ENCODE assay signal across 8 mouse cellular contexts in genomic region chr2:15054945-15055637, GRCm38 (mm10). TPM values are rescaled to one million over a fixed set of nuclear protein-coding genes. Genes with fewer than 3 reads are reported as not detected.
DNase-seq lines count a peak whose midpoint lies in the region; ATAC-seq and TF ChIP-seq lines count a peak whose summit lies in the region.

Nsun6 (minus strand) TSS chr2:15055069.

- peak within 1 kb of the TSS; percentile 95 for H3K27ac ChIP-seq in embryonic facial prominence, embryonic 12.5 days
- H3K27ac ChIP-seq in limb, embryonic 11.5 days (replicated peaks; ENCODE audit: low read depth, low read length): peak within 1 kb of the TSS; percentile 91
- peak within 1 kb of the TSS; percentile 95 for H3K27ac ChIP-seq in midbrain, embryonic 13.5 days
- peak within 1 kb of the TSS; percentile 96 for H3K27ac ChIP-seq in small intestine, adult 2 months (ENCODE audit: insufficient read depth, low read depth, low read length)

- WGBS in embryonic facial prominence, embryonic 12.5 days: under 1% methylated on average over 75 of the region's 75 CpGs
- under 1% methylated on average over 74 of the region's 75 CpGs for WGBS in limb, embryonic 11.5 days
- WGBS in midbrain, embryonic 13.5 days: under 1% methylated on average over 74 of the region's 75 CpGs
- WGBS in small intestine, adult 2 months: under 1% methylated on average over 73 of the region's 75 CpGs

- no peak for TF ChIP-seq CTCF in small intestine, adult 2 months (IDR thresholded peaks at IDR 0.05; ENCODE audit: extremely low read depth, insufficient read length, insufficient replicate concordance, low read depth, low read length)

- no peaks in the 10 kb centered on the region for H3K27me3 ChIP-seq in embryonic facial prominence, embryonic 12.5 days
- H3K27me3 ChIP-seq in limb, embryonic 11.5 days (ENCODE audit: control insufficient read depth, insufficient read depth, low read length): no peaks in the 10 kb centered on the region
- no peaks in the 10 kb centered on the region for H3K27me3 ChIP-seq in midbrain, embryonic 13.5 days
- H3K27me3 ChIP-seq in small intestine, adult 2 months (ENCODE audit: control insufficient read depth, insufficient read depth, low read length): no peaks in the 10 kb centered on the region

- peaks cover 11% of the 10 kb centered on the region for H3K4me1 ChIP-seq in embryonic facial prominence, embryonic 12.5 days
- peaks cover 6% of the 10 kb centered on the region for H3K4me1 ChIP-seq in limb, embryonic 11.5 days (ENCODE audit: control insufficient read depth, insufficient read depth, low read length)
- H3K4me1 ChIP-seq in midbrain, embryonic 13.5 days (replicated peaks): peaks cover 38% of the 10 kb centered on the region
- H3K4me1 ChIP-seq in small intestine, adult 2 months (ENCODE audit: control insufficient read depth, insufficient read depth, insufficient read length, low read length): no peaks in the 10 kb centered on the region; the same call in 1 of the 2 replicates

- H3K9me3 ChIP-seq in embryonic facial prominence, embryonic 12.5 days: no peaks in the 10 kb centered on the region
- H3K9me3 ChIP-seq in limb, embryonic 11.5 days (ENCODE audit: control insufficient read depth, low read length): no peaks in the 10 kb centered on the region
- no peaks in the 10 kb centered on the region for H3K9me3 ChIP-seq in midbrain, embryonic 13.5 days

- H3K4me2 ChIP-seq in embryonic facial prominence, embryonic 12.5 days (replicated peaks): peak within 1 kb of the TSS; percentile 67
- peak within 1 kb of the TSS; percentile 66 for H3K4me2 ChIP-seq in limb, embryonic 11.5 days (ENCODE audit: low read depth, severe bottlenecking)
- peak within 1 kb of the TSS; percentile 77 for H3K4me2 ChIP-seq in midbrain, embryonic 13.5 days (replicated peaks)

- peak; percentile 90 for DNase-seq in 3T3-L1 (ENCODE audit: low read depth, low spot score)
- peak; percentile 98 for DNase-seq in adrenal gland, postnatal 36 days
- peak; percentile 97 to 98 for DNase-seq in heart, adult 18-20 months
- DNase-seq in kidney, adult 18-20 months: peak; percentile 97
- peak; percentile 98 for DNase-seq in limb, embryonic 11.5 days (ENCODE audit: low spot score)

- peak; percentile 100 for ATAC-seq in embryonic facial prominence, embryonic 12.5 days (ENCODE audit: insufficient number of reproducible peaks, insufficient read depth, low FRiP score, low TSS enrichment)
- peak; percentile 99 for ATAC-seq in limb, embryonic 11.5 days (ENCODE audit: insufficient number of reproducible peaks, low FRiP score, low TSS enrichment, low read depth)
- ATAC-seq in midbrain, embryonic 13.5 days: peak; percentile 100

- H3K36me3 ChIP-seq in embryonic facial prominence, embryonic 12.5 days: no peaks in the 10 kb centered on the region
- no peaks in the 10 kb centered on the region for H3K36me3 ChIP-seq in limb, embryonic 11.5 days (ENCODE audit: control insufficient read depth, insufficient read depth, low read length)
- no peaks in the 10 kb centered on the region for H3K36me3 ChIP-seq in midbrain, embryonic 13.5 days
- 0 out of 2 replicates have a peak, but pooled peaks cover 2% of the 10 kb centered on the region for H3K36me3 ChIP-seq in small intestine, adult 2 months (ENCODE audit: control insufficient read depth, insufficient read depth, low read length)

- H3K4me3 ChIP-seq in embryonic facial prominence, embryonic 12.5 days: peak within 1 kb of the TSS; percentile 83
- H3K4me3 ChIP-seq in limb, embryonic 11.5 days (ENCODE audit: low read depth, low read length): peak within 1 kb of the TSS; percentile 79
- peak within 1 kb of the TSS; percentile 74 for H3K4me3 ChIP-seq in midbrain, embryonic 13.5 days (replicated peaks)
- peak within 1 kb of the TSS; percentile 85 for H3K4me3 ChIP-seq in small intestine, adult 2 months (ENCODE audit: low read depth, low read length)

- peak; percentile 84 for TF ChIP-seq POLR2A in small intestine, adult 2 months (IDR thresholded peaks at IDR 0.05; ENCODE audit: low read depth, low read length)

- H3K9ac ChIP-seq in embryonic facial prominence, embryonic 12.5 days: peak within 1 kb of the TSS; percentile 95
- H3K9ac ChIP-seq in limb, embryonic 11.5 days (ENCODE audit: low read length): peak within 1 kb of the TSS; percentile 98
- peak within 1 kb of the TSS; percentile 88 for H3K9ac ChIP-seq in midbrain, embryonic 13.5 days (replicated peaks)

RNA-seq across cellular contexts. Expression of gene Nsun6, which starts in this region (rescaled TPM):
- 10 to 100 TPM in 1 of 2 experiments, 1 to 10 TPM in 1; 7.9 to 11.7 TPM for total RNA-seq in adrenal gland, postnatal 36 days (2021)
- polyA plus RNA-seq in embryonic facial prominence, embryonic 12.5 days (2016; fragmentation: Nextera tagmentation; extraction: Ambion mirVana): 11.9 and 15.9 TPM in 2 replicates
- 1 to 10 TPM; 5.5 to 5.8 TPM for total RNA-seq in heart, adult 18-20 months (2021)
- polyA plus RNA-seq in limb, embryonic 11.5 days (2014; fragmentation: Nextera tagmentation; extraction: Ambion mirVana): 12.4 and 14.9 TPM in 2 replicates
- 14.1 and 16.1 TPM in 2 replicates for polyA plus RNA-seq in midbrain, embryonic 13.5 days (2015; fragmentation: Nextera tagmentation; extraction: Ambion mirVana)
- 0.15 and 0.24 TPM in 2 replicates for polyA plus RNA-seq in small intestine, adult 2 months (2012; rRNA removed)

Comparison
In these comparisons a context has a peak if more than half of its experiments do, and no peak if none do; other contexts are left out.
1. Peak in every context shown above with its lines: DNase-seq, ATAC-seq, H3K4me3 ChIP-seq and H3K27ac ChIP-seq.
2. RNA of gene Nsun6 (polyA plus RNA-seq): 14.1 to 16.1 TPM in midbrain, embryonic 13.5 days, 12.4 to 14.9 TPM in limb, embryonic 11.5 days and 11.9 to 15.9 TPM in embryonic facial prominence, embryonic 12.5 days; 0.15 to 0.24 TPM in small intestine, adult 2 months; every median in the first group is over 10 times any median in the second.